Mouse (Mus musculus): ENCODE data around the gene Tas2r108. TPM values are rescaled to one million over a fixed set of nuclear protein-coding genes. Genes with fewer than 3 reads are reported as not detected.

Gene Tas2r108
- polyA plus RNA-seq (2011; ENCODE audit: insufficient read depth, insufficient read length, low read depth, missing spikeins), result 0.60 and 0.67 TPM in 2 replicates

GRCm38 (mm10) chr6:40493229-40493628, at the start of gene Tas2r108:
Tas2r108 (plus strand) TSS chr6:40493529.
- Histone ChIP-seq H3K27ac (ENCODE audit: insufficient read depth, low read length) (no peak within 1 kb of the TSS), H3K27me3 (ENCODE audit: control insufficient read depth, insufficient read depth, low read length, poor library complexity, severe bottlenecking) (no peaks in the 10 kb centered on the region), H3K4me3 (ENCODE audit: low read depth, low read length) (no peak within 1 kb of the TSS), H3K9ac (ENCODE audit: low read depth, poor library complexity, severe bottlenecking) (no peak within 1 kb of the TSS), H3K36me3 (ENCODE audit: control insufficient read depth, insufficient read depth, low read length, poor library complexity, severe bottlenecking) (no peaks in the 10 kb centered on the region), H3K9me3 (replicated peaks; ENCODE audit: control insufficient read depth, insufficient read depth, low read length, poor library complexity, severe bottlenecking) (no peaks in the 10 kb centered on the region), H3K4me1 (ENCODE audit: control insufficient read depth, insufficient read depth, low read length) (no peaks in the 10 kb centered on the region)
- no peak for TF ChIP-seq POLR2A (IDR thresholded peaks at IDR 0.05; ENCODE audit: insufficient read depth, low read length)
- TF ChIP-seq EP300 (IDR thresholded peaks at IDR 0.05; ENCODE audit: insufficient read depth, low read depth, low read length), result no peak
- no peak for TF ChIP-seq CTCF (IDR thresholded peaks at IDR 0.05; ENCODE audit: low read depth, low read length)

DNA sequence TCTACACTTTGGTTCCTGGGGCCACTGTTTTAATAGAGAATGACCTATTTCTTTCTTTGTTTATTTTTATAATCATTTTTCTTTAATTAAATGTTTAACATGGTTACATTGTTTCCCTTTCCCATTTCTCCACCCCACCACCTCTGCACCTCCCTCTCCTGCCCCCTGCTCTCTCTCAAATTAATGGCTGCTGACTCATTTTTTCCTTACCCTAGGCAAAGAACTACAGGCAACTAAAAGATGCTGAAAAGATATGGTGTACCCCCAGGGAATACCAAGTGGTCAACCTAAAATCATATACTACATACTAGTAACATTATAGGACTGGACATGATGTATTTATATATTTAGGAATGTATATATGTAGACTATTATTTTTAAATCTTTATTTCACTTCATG, 44.7 kb upstream of the Tas2r108 start:
- TF ChIP-seq CTCF (IDR thresholded peaks at IDR 0.05; ENCODE audit: low read depth, low read length), result no peak
- no peak for TF ChIP-seq EP300 (IDR thresholded peaks at IDR 0.05; ENCODE audit: insufficient read depth, low read depth, low read length)
- TF ChIP-seq POLR2A (IDR thresholded peaks at IDR 0.05; ENCODE audit: insufficient read depth, low read length), result no peak
- H3K9me3 ChIP-seq (replicated peaks; ENCODE audit: control insufficient read depth, insufficient read depth, low read length, poor library complexity, severe bottlenecking), result no peaks in the 10 kb centered on the region
- H3K27ac ChIP-seq (ENCODE audit: insufficient read depth, low read length), result no peak overlapping the region
- no peak overlapping the region for H3K9ac ChIP-seq (ENCODE audit: low read depth, poor library complexity, severe bottlenecking)
- H3K4me3 ChIP-seq (ENCODE audit: low read depth, low read length), result no peak overlapping the region
- no peaks in the 10 kb centered on the region for H3K4me1 ChIP-seq (ENCODE audit: control insufficient read depth, insufficient read depth, low read length)
- no peaks in the 10 kb centered on the region for H3K36me3 ChIP-seq (ENCODE audit: control insufficient read depth, insufficient read depth, low read length, poor library complexity, severe bottlenecking)
- H3K27me3 ChIP-seq (ENCODE audit: control insufficient read depth, insufficient read depth, low read length, poor library complexity, severe bottlenecking), result no peaks in the 10 kb centered on the region

DNA sequence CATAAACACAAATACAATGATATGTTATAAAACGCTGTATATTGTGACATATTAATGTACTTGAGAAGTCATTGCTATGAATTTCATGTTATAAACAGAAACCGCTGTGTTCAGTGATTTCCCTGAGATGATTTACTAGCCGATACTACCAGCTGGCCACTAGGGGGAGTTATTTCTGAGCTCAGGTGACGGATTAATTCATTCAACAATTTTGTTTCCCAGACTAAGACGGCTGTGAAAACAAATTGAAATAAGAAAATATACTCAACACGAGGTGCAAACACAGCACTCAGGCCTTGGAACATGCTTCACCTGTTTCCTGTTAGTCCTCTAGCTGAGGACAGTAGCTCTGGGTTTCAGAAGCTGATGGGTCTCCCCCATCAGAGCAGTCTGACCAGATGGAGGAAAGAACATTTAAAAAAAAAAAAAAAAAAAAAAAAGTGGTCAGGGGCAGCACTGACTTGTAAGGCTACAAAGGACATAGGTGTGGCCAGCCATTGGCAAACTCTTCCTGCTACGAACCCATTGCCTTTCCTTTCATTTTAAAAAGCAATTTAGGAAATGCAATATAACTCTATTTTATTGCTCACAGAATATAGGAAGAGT, 38.8 kb upstream of the Tas2r108 start:
- H3K9me3 ChIP-seq (replicated peaks; ENCODE audit: control insufficient read depth, insufficient read depth, low read length, poor library complexity, severe bottlenecking), result no peaks in the 10 kb centered on the region
- no peak overlapping the region for H3K4me3 ChIP-seq (ENCODE audit: low read depth, low read length)
- TF ChIP-seq EP300 (IDR thresholded peaks at IDR 0.05; ENCODE audit: insufficient read depth, low read depth, low read length), result no peak
- TF ChIP-seq CTCF (IDR thresholded peaks at IDR 0.05; ENCODE audit: low read depth, low read length), result no peak
- TF ChIP-seq POLR2A (IDR thresholded peaks at IDR 0.05; ENCODE audit: insufficient read depth, low read length), result no peak
- no peak overlapping the region for H3K9ac ChIP-seq (ENCODE audit: low read depth, poor library complexity, severe bottlenecking)
- no peaks in the 10 kb centered on the region for H3K4me1 ChIP-seq (ENCODE audit: control insufficient read depth, insufficient read depth, low read length)
- H3K36me3 ChIP-seq (ENCODE audit: control insufficient read depth, insufficient read depth, low read length, poor library complexity, severe bottlenecking), result no peaks in the 10 kb centered on the region
- H3K27me3 ChIP-seq (ENCODE audit: control insufficient read depth, insufficient read depth, low read length, poor library complexity, severe bottlenecking), result no peaks in the 10 kb centered on the region
- H3K27ac ChIP-seq (ENCODE audit: insufficient read depth, low read length), result no peak overlapping the region

- no peak overlapping the region for H3K9ac ChIP-seq (ENCODE audit: low read depth, poor library complexity, severe bottlenecking)
- H3K27me3 ChIP-seq (ENCODE audit: control insufficient read depth, insufficient read depth, low read length, poor library complexity, severe bottlenecking), result no peaks in the 10 kb centered on the region
- no peaks in the 10 kb centered on the region for H3K4me1 ChIP-seq (ENCODE audit: control insufficient read depth, insufficient read depth, low read length)
- no peak for TF ChIP-seq POLR2A (IDR thresholded peaks at IDR 0.05; ENCODE audit: insufficient read depth, low read length)
- peak; percentile 18 for TF ChIP-seq CTCF (IDR thresholded peaks at IDR 0.05; ENCODE audit: low read depth, low read length)
- no peaks in the 10 kb centered on the region for H3K9me3 ChIP-seq (replicated peaks; ENCODE audit: control insufficient read depth, insufficient read depth, low read length, poor library complexity, severe bottlenecking)
- H3K36me3 ChIP-seq (ENCODE audit: control insufficient read depth, insufficient read depth, low read length, poor library complexity, severe bottlenecking), result no peaks in the 10 kb centered on the region
- no peak overlapping the region for H3K4me3 ChIP-seq (ENCODE audit: low read depth, low read length)
- H3K27ac ChIP-seq (ENCODE audit: insufficient read depth, low read length), result no peak overlapping the region
Observed at GRCm38 (mm10) chr6:40465710-40466109, 27.6 kb upstream of the Tas2r108 start.

GRCm38 (mm10) chr6:40470916-40471719, 22.2 kb upstream of the Tas2r108 start, which contains the start of gene Ssbp1:
Ssbp1 (plus strand) TSS chr6:40471352.
- TF ChIP-seq POLR2A (IDR thresholded peaks at IDR 0.05; ENCODE audit: insufficient read depth, low read length) (no peak), EP300 (IDR thresholded peaks at IDR 0.05; ENCODE audit: insufficient read depth, low read depth, low read length) (0 out of 2 replicates have a peak, but pooled peaks have one; percentile 34), CTCF (IDR thresholded peaks at IDR 0.05; ENCODE audit: low read depth, low read length) (no peak)
- peak within 1 kb of the TSS; percentile 87 for H3K9ac ChIP-seq (ENCODE audit: low read depth, poor library complexity, severe bottlenecking)
- peak within 1 kb of the TSS; percentile 97 for H3K4me3 ChIP-seq (ENCODE audit: low read depth, low read length)
- H3K36me3 ChIP-seq (ENCODE audit: control insufficient read depth, insufficient read depth, low read length, poor library complexity, severe bottlenecking), result peaks cover 23% of the 10 kb centered on the region
- no peaks in the 10 kb centered on the region for H3K27me3 ChIP-seq (ENCODE audit: control insufficient read depth, insufficient read depth, low read length, poor library complexity, severe bottlenecking)
- H3K9me3 ChIP-seq (replicated peaks; ENCODE audit: control insufficient read depth, insufficient read depth, low read length, poor library complexity, severe bottlenecking), result no peaks in the 10 kb centered on the region
- no peaks in the 10 kb centered on the region for H3K4me1 ChIP-seq (ENCODE audit: control insufficient read depth, insufficient read depth, low read length)
- H3K27ac ChIP-seq (ENCODE audit: insufficient read depth, low read length), result peak within 1 kb of the TSS; percentile 82

- no peaks in the 10 kb centered on the region for H3K4me1 ChIP-seq (ENCODE audit: control insufficient read depth, insufficient read depth, low read length)
- peak overlapping the region; percentile 97 for H3K4me3 ChIP-seq (ENCODE audit: low read depth, low read length)
- H3K9me3 ChIP-seq (replicated peaks; ENCODE audit: control insufficient read depth, insufficient read depth, low read length, poor library complexity, severe bottlenecking), result no peaks in the 10 kb centered on the region
- H3K27me3 ChIP-seq (ENCODE audit: control insufficient read depth, insufficient read depth, low read length, poor library complexity, severe bottlenecking), result no peaks in the 10 kb centered on the region
- H3K36me3 ChIP-seq (ENCODE audit: control insufficient read depth, insufficient read depth, low read length, poor library complexity, severe bottlenecking), result peaks cover 28% of the 10 kb centered on the region
- H3K27ac ChIP-seq (ENCODE audit: insufficient read depth, low read length), result peak overlapping the region; percentile 82
- no peak for TF ChIP-seq EP300 (IDR thresholded peaks at IDR 0.05; ENCODE audit: insufficient read depth, low read depth, low read length)
- no peak for TF ChIP-seq CTCF (IDR thresholded peaks at IDR 0.05; ENCODE audit: low read depth, low read length)
- no peak for TF ChIP-seq POLR2A (IDR thresholded peaks at IDR 0.05; ENCODE audit: insufficient read depth, low read length)
- peak overlapping the region; percentile 87 for H3K9ac ChIP-seq (ENCODE audit: low read depth, poor library complexity, severe bottlenecking)
Observed at GRCm38 (mm10) chr6:40471720-40472010, 21.7 kb upstream of the Tas2r108 start.

All from ES-Bruce4 (cell line).